Mouse (Mus musculus) thymus, adult 2 months (tissue): Measurements from ENCODE around the gene Qdpr.

Source experiments
- CTCF ChIP-seq: fragments of 200-500 bp; IDR thresholded peaks from 2 replicates; pipeline ENCODE4 v1.5.1; 2012; ENCODE audit warnings: mild to moderate bottlenecking, control low read depth, low read length, moderate library complexity, borderline replicate concordance; ENCODE audit not compliant: control insufficient read depth, poor library complexity, insufficient read depth; ENCODE audit errors: extremely low read depth
- POLR2A ChIP-seq: fragments of 200-500 bp; IDR thresholded peaks from 2 replicates; pipeline ENCODE4 v1.6.1; 2012; ENCODE audit warnings: mild to moderate bottlenecking, low read length, control low read depth, moderate library complexity; ENCODE audit not compliant: control insufficient read depth, poor library complexity, insufficient read depth; ENCODE audit errors: extremely low read depth

- TF ChIP-seq CTCF (no peak), POLR2A (no peak)
Measured at GRCm38 (mm10) chr5:45496479-45496878, 46.4 kb upstream of the Qdpr start.
